Mouse (Mus musculus) kidney, adult 11 months (tissue): ENCODE results near the gene Gale.

Experiments used
- DNase-seq: peaks from one replicate; pipeline ENCODE4 v3.0.0; 2022

Gale gene

DNA sequence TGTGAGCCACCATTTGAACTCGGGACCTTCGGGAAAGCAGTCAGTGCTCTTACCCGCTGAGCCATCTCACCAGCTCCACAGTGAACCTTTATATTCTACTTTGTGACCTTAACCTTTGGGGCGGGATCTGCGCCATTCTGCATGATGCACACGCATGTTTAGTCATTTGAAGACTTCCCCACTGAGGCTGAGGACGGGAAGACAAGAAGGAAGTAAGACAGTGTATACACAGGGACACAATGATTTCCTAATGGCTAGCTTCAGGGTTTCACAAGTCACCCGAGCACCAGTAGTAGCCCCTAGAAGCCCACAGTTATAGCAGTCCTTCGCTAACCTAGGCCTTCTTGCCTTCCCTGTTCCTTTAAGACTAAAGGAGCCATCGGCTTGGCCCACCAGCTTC lies 17.8 kb upstream of the Gale start:
- DNase-seq, result no peak

DNA sequence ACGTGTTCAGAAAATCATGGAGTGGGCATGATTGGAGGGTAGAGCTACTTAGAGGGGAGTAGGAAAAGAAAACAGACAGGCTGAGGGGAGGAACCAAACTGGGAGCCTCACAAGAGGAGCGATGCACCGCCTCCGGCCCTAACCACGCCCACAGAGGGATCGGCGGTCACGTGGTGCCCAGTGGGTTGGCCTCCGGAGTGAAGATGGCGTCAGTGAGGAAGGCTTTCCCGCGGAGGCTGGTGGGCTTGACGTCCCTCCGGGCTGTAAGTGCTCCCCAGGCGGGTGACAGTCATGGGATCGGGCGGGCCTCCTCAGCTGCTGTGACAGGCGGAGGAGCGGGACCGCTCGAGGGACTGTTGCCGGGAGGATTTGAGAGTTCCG lies 17.3 kb upstream of the Gale start, which contains the start of gene Hmgcl:
Hmgcl (plus strand) TSS at position 171 of the 381 bp plus-strand sequence.
- DNase-seq, result peak; percentile 94

DNA sequence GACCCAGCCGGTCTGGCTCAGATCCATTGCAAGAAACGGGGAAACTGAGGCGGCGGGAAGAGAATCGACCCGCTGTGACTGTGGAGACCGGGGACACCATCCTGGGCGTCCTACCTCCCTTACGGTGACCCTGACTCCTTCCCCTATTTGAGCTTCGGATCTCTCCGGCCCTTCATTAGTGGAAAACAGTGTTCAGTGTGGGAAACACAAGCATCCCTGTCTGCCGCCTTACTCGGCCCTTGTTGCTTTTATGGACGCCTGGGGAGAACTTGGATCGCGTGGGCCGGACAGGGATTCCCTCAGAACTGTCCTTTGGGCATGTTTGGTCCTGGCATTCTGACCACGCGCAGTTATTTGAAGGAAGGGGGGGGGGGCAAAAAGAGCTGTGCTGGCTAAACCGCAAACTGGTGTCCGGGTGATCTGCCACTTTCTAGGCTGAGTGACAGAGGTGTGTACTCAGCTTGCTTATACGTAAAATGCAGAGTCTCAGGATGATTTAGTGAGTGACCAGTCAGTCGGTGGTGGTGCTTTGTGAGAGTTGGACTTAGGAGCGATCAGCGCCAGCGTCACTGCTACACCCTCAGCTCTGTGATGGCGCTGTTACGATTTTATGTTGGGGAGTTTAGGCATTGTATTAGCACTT lies 16.7 kb upstream of the Gale start:
- DNase-seq, result peak; percentile 19

DNA sequence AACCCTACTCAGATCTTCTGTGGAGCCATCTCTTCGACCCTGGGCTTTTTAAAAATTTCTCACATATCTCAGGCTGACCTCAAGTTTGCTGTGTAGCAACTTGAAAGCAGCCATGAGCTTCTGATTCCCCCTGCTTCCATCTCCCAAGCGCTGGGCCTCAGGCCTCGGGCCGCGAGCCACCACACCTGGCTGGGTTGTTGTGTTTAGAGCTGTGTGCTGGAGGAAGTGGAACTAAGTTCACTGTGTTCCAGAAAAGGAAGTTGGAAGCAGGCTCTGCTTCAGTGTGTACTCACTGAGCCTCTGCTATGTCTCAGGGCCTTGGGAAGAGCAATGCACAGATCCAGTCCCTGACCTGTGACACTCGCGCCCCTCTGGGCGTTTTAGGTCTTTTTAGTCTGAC lies 15.4 kb upstream of the Gale start:
- DNase-seq, result no peak

DNA sequence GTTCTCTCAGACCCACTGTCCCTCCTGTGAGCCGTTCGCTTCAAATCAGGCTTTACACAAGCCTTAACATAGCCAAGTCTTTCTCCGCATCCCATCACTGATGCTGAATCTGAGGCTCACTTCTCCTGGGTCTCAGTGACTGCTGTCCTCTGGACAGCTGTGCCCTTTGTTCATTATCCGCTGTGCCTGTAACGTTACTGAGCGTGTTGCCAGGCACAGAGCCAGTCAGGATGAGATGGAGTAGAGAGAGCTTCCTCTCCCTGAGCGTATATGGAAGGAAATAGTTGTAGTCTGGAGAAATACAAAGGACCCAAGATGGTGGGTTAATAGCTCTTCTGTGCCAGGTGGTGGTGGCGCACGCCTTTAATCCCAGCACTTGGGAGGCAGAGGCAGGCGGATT lies 14.1 kb upstream of the Gale start:
- DNase-seq, result peak; percentile 33

DNA sequence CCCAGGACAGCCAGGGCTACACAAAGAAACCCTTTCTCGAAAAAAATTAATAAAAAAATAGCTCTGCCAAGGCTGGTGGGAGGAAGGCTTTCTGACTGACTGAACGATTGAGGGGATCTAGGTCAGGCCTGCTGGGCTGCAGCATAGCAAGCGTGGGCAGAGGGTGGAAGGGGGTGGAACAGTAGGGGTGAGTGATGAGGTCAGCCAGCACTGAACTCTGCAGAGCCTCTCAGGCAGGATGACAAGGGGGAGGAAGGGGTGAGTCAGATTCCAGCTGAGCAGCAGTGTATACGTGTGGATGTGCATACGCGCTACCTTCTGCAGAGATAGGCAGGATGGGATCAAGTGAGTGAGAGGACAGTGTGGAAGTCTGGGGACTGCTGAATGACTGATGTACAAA lies 13.6 kb upstream of the Gale start:
- peak; percentile 45 for DNase-seq

DNA sequence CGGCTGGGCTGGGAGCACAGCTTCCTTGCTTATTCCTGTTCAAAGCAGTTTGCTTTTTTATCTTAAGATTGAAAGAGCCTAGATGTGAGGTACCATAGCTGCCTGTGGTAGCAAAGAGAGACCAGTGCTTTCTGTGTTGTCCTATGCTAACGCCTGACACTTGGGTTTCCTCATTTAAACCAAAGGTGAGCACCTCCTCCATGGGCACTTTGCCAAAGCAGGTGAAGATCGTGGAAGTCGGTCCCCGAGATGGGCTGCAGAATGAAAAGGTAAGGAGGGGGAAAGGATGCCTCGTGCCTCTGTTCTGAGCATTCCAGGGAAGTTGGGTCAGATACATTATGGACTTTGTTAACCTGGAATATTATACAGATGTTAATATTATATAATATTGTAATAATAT lies 13.2 kb upstream of the Gale start:
- DNase-seq, result no peak

DNA sequence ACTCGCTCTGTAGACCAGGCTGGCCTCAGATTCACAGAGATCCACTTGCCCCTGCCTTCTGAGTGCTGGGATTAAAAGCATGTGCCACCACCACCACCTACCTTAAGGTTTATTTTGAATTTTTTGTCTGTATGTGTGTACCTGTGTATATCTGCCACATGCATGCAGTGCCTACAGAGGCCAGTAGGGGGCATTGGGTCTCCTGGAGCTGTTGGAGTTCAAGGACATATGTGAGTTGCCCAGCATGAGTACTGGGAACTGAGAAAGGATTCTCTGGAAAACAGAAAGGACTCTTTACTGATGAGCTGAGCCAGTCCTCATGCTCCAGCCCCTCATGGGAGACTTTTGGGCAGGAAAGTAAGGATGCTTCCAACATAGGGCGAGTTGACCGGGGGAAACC lies 12.0 kb upstream of the Gale start:
- no peak for DNase-seq

DNA sequence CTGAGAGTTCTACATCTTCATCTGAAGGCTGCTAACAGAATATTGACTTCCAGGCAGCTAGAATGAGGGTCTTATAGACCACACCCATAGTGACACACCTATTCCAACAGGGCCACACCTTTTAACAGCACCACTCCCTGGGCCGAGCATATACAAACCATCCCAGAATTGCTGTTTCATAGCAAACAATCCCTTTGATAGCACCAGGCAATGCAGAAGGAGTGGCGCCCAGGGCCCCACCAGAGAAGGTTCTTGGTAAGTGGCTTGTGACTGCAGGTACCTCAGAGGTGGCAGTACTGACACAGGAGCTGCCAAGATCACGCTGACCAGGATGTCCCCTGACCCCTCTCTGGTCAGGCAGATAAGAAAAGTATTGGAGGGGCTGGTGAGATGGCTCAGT lies 10.3 kb upstream of the Gale start:
- DNase-seq, result no peak

DNA sequence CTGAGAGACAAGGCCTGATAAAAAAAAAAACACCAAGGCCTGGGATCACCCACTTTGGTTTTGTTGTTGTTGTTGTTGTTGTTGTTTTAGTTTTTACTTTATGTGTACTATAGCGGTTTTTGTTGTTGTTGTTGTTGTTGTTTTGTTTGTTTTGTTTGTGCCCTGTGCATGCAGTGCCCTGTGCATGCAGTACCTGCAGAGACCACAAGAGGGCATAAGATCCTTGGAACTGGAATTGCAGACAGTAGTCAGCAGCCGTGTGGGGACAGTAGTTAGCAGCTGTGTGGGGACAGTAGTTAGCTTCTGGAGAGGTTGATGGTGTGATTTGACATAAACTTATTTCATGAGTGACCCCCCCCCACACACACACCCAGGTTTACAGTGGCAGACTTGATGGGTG lies 9.3 kb upstream of the Gale start:
- DNase-seq, result peak; percentile 48

DNA sequence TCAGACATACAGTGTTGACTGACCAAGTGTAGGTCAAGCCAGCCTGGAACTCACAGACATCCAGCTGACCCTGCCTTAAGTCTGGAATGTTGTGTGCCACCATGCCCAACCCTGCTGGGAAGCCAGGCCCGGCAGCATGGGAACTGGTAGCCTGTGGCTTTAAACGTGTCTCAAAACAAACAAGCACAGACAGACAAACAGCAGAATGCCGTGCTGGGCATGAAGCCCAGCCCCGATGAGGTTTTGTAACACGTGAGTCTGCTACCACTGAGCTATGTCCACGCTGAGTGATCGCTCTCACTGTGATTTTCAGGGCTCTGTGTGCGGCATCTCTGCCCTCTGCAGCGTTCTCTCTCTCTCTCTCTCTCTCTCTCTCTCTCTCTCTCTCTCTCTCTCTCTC lies 7.6 kb upstream of the Gale start:
- no peak for DNase-seq

DNA sequence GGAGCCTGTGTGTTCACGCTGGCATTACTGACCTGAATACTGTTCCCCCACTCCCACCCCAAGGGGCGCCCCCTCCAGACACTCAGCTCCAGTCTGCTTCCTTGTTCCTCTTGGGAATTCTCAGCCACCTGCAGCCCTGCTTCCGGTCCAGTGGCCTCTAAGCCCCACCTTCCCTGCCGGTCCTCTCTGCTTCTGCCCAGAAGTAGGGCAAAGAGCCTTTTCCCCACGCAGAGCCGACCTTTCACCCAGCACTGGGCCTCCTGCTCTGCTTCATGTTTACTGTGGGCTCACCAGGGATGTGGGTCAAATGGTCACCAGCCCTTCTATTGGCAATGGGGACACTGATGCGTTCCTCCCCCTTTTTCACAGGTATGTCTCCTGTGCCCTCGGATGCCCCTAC lies 5.2 kb upstream of the Gale start:
- peak; percentile 90 for DNase-seq

DNA sequence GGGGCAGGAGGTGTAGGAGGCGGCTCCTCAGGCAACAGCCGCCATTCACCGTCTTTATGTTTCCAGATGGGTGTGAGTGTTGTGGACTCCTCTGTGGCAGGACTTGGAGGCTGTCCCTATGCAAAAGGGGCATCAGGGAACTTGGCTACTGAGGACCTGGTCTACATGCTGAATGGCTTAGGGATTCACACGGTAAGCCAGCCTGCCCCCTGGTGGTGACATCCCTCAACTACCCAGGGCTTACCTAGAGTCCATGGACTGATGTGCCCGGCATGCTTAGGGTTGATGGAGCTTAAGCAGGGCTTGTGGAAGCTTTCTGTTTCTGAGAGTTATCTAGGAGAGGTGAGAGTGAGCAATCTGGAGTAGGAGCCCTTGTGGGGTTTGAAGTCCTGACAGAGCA lies 2.8 kb upstream of the Gale start:
- peak; percentile 74 for DNase-seq

DNA sequence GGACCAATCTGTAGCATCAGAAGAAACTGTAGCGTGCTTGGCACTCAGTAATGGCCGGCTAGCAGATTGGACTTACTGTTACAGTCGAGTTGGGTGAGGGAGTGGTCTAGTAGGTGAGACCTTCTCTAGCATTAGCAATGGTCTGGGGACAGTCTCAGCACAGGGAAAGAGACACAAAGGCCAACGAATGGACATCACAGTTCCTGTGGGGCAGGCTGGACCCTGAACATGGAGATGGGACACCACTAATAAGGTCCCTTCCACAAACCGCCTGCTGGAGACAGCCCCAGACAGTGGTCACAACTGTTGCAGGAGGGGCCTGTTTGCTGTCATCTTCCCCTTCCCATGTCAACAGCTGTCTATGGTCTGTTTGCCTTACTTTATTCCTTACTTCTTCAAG lies 1.8 kb upstream of the Gale start:
- peak; percentile 22 for DNase-seq

DNA sequence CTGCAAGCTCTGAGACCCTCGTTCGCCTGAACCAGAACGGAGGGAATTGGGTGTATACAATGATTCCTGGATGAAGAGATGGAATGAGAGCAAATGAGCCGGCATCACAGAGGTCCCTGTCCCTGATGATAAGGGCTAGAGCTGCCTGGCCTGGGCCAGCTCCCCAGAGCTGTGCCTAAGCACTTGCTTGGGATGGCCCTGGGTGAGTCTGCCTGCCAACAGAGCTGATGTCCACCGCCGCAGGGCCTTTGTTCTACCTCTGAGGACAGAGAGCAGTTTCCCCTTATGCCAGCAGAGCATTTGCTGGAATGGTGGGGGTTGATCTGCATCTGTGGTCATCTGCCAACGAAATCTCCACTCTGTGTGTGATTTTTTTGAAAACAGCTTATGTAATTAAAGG lies 1.3 kb upstream of the Gale start:
- DNase-seq, result no peak

DNA sequence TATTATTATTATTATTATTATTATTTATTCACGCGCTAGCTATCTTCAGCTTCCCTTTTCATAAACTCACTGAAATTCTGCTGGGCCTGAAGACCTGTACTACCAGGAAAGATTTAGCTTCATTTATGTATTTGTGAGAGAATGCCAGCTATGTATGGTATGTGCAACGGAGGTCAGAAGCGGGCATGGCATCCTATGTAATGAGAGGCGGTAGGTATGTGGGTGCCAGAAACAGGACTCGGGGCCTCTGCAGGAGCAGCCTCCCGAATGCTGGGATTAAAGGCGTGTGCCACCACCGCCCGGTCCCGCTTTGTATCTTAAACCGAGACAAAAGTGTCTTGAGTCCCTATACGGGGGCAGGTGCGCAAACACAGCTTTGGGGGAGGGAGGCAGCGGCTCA lies 581 bp upstream of the Gale start:
- DNase-seq, result no peak

DNA sequence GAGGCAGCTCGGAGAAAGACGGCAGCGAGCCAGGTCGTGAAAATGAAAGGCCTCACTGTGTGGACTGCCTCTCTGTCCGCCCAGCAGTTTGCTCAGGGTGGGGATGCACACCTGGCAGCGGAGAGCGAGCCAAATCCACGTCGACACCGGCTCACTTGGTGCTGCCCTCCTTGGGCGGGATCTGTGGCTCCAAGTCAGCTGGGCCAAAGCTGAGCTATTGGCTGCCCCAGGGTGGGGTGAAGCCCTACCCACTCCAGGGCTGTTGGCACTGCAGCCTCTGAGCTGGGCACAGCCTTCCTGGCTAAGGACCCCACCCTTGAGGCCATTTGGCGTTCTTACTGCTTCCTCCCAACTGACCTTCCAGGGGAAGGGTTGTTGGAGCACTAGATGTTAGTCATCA lies 899 bp downstream of the Gale start:
- peak; percentile 87 for DNase-seq

DNA sequence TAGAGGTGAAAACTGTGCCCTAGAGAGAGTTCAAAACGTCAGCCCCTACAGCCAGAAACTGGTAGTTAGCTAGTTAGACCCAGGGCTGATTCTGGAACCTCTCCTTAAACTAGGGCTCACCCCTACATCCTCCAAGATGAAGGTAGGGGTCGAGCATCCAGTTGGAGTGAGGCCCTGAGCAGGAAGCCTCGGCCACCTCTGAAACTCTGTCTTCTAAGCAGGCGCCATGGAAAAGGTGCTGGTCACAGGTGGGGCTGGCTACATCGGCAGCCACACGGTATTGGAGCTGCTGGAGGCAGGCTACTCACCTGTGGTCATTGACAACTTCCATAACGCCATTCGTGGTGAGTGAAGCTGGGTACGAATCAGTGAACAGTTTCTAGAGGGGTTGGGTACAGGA lies 1.6 kb downstream of the Gale start:
- no peak for DNase-seq

DNA sequence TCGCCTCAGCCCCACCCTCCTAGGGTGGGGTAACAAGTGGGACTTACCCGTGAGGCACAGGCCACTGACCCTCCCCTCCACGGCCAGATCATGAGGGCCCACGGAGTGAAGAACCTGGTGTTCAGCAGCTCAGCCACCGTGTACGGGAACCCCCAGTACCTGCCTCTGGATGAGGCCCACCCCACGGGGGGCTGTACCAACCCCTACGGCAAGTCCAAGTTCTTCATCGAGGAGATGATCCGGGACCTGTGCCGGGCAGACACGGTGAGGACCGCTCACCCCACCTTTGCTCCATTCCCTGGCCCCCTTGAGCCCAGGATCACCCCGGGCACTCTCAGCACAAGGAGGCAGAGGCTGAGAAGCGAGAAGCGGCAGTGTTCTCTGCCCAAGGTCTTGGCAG lies 2.8 kb downstream of the Gale start:
- DNase-seq, result no peak

DNA sequence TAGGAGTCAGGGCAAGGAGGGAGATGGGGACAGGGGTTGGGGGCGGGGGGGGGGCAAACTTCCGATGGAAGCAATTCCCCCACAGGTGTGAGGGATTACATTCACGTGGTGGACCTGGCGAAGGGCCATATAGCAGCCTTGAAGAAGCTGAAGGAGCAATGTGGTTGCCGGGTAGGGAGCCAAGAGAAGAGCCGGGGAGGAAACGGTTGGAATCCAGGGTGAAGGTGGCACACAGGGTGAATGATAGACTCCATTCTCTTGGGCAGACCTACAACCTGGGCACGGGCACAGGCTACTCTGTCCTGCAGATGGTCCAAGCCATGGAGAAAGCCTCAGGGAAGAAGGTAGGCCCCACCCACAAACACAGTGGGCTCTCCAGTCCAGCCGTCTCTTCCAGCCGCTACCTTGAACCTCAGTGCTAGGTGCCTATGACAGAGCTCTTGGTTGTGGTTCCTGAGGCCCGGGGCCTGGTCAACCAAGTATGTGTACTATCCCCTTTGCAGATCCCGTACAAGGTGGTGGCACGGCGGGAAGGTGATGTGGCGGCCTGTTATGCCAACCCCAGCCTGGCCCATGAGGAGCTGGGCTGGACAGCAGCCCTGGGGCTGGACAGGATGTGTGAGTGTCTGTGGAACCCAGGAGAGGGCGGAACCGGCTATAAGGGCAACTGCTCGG lies 3.7 kb downstream of the Gale start:
- DNase-seq, result no peak

DNA sequence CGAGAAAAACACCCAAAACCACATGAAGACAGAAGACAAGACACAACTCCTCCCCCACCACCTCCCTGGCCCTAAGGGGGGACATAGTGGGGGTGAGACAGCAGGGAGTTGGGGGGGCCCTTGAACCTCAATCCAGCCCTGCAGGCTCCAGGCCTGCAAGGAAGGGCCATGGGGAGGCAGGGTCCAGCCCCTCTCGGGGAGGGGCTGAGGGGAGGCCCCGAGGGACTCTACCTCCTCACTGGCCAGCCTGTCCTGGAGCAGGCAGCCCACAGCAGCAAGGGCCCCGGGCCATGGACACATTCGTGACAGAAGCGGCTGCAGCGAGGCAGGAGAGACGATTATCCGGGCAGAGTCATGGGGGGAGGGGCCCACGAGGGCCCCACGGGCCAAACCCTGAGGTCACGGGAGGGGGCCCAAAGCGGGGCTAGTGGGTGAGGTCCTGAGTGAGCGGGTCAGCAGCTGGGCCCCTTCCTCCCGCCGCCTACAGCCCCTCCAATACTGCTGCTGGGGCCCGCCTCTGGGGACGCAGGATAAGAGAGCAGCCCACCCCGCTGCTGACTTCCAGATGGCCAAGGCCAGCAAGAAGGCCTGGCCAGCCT lies 4.8 kb downstream of the Gale start:
- DNase-seq, result no peak

DNA sequence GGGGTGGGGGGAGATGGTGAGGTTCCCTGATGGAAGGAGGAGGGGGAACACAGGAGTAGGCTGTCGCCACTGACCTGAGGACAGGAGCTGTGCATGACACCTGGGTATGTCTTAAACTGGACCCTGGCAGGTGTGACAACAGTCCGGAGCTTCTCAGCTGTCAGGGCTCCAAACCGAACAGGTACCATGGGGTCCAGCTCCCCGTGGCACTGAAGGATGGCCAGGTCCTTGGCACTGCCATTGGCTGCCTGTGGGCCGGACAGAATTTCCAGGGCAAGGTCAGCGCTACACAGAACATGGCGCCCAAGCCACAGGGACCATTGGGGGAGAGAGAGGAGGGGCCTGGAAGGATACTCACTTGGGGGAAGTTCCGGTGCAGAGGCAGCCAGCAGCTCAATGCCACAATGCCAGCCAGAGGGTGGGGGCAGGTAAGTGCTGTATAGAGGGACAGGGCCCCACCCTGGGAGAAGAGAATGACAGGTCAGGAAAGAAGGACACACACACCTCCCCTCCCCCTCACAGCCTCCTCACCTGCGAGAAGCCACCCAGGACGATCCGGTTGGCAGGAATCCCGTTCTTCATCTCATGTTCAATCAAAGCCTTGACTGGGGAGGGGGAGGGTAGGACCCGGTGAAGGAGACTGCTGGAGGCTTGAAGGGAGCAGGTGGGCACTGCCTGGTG lies 5.7 kb downstream of the Gale start:
- DNase-seq, result no peak

DNA sequence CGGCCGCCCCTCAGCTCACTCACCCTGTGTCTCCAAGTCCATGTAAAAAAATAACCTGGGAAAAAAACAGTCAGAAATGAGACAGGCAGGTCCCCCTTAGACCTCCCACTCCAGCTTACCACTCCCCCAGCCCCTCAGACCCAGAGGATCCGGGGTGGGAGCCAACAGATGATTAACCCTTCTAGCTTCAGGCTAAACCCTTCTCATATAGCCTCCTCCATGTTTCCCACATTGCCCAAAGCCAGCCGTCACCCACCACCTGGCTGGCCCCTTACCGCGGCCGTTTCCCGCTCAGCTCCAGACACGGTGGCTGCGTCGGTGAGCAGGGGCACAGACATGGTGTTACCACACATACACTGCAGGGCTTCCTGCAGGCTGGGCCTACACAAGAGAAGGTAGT lies 7.1 kb downstream of the Gale start:
- DNase-seq, result no peak
